Mouse (Mus musculus): ENCODE measurements around the gene Rbm20. TPM values are rescaled to one million over a fixed set of nuclear protein-coding genes. Genes with fewer than 3 reads are reported as not detected.

Gene Rbm20
- polyA plus RNA-seq, 1 experiment from 2014 or later: 2.5 TPM

- Histone ChIP-seq H3K27me3 (ENCODE audit: insufficient read depth, low read length) (no peaks in the 10 kb centered on the region), H3K9me3 (replicated peaks; ENCODE audit: low read length) (no peaks in the 10 kb centered on the region), H3K4me3 (replicated peaks; ENCODE audit: low read depth, low read length) (no peak overlapping the region), H3K4me1 (replicated peaks; ENCODE audit: insufficient read depth, low read length) (peaks cover 19% of the 10 kb centered on the region), H3K9ac (ENCODE audit: low read depth, low read length) (no peak overlapping the region), H3K4me2 (ENCODE audit: low read length) (no peak overlapping the region), H3K27ac (no peak overlapping the region), H3K36me3 (ENCODE audit: insufficient read depth, low read length) (no peaks in the 10 kb centered on the region)
- no peak for DNase-seq (ENCODE audit: low spot score)
- ATAC-seq (replicated peaks; ENCODE audit: low FRiP score, low read depth): no peak
- 46% methylated on average over 7 of the region's 7 CpGs for WGBS
- no peak for TF ChIP-seq CTCF (IDR thresholded peaks at IDR 0.05; ENCODE audit: low read depth)
Measured at GRCm38 (mm10) chr19:53809185-53809861, 132.2 kb downstream of the Rbm20 start.

- Histone ChIP-seq H3K36me3 (ENCODE audit: insufficient read depth, low read length) (no peaks in the 10 kb centered on the region), H3K9me3 (replicated peaks; ENCODE audit: low read length) (no peaks in the 10 kb centered on the region), H3K4me2 (ENCODE audit: low read length) (peak overlapping the region; percentile 13; the same call in 1 of the 2 replicates), H3K27me3 (ENCODE audit: insufficient read depth, low read length) (no peaks in the 10 kb centered on the region), H3K27ac (peak overlapping the region; percentile 71), H3K4me1 (replicated peaks; ENCODE audit: insufficient read depth, low read length) (peaks cover 19% of the 10 kb centered on the region), H3K4me3 (replicated peaks; ENCODE audit: low read depth, low read length) (no peak overlapping the region), H3K9ac (ENCODE audit: low read depth, low read length) (no peak overlapping the region)
- DNase-seq (ENCODE audit: low spot score) (peak; percentile 72), ATAC-seq (replicated peaks; ENCODE audit: low FRiP score, low read depth) (no peak)
- 39% methylated on average over 7 of the region's 7 CpGs for WGBS
- no peak for TF ChIP-seq CTCF (IDR thresholded peaks at IDR 0.05; ENCODE audit: low read depth)
Measured at GRCm38 (mm10) chr19:53810024-53810423, 132.9 kb downstream of the Rbm20 start.

GRCm38 (mm10) chr19:53810584-53810983, 133.5 kb downstream of the Rbm20 start:
- WGBS: 36% methylated on average over 3 of the region's 3 CpGs
- Histone ChIP-seq H3K4me3 (replicated peaks; ENCODE audit: low read depth, low read length) (no peak overlapping the region), H3K36me3 (ENCODE audit: insufficient read depth, low read length) (no peaks in the 10 kb centered on the region), H3K27ac (peak overlapping the region; percentile 71), H3K9ac (ENCODE audit: low read depth, low read length) (no peak overlapping the region), H3K9me3 (replicated peaks; ENCODE audit: low read length) (no peaks in the 10 kb centered on the region), H3K4me1 (replicated peaks; ENCODE audit: insufficient read depth, low read length) (peaks cover 19% of the 10 kb centered on the region), H3K27me3 (ENCODE audit: insufficient read depth, low read length) (no peaks in the 10 kb centered on the region), H3K4me2 (ENCODE audit: low read length) (peak overlapping the region; percentile 13; the same call in 1 of the 2 replicates)
- ATAC-seq (replicated peaks; ENCODE audit: low FRiP score, low read depth): no peak
- peak; percentile 69 for DNase-seq (ENCODE audit: low spot score)
- no peak for TF ChIP-seq CTCF (IDR thresholded peaks at IDR 0.05; ENCODE audit: low read depth)

GRCm38 (mm10) chr19:53813576-53813975, 136.5 kb downstream of the Rbm20 start:
- no peak overlapping the region for H3K9ac ChIP-seq (ENCODE audit: low read depth, low read length)

GRCm38 (mm10) chr19:53815714-53816113, 138.6 kb downstream of the Rbm20 start:
- H3K4me2 ChIP-seq (ENCODE audit: low read length): no peak overlapping the region
- DNase-seq (ENCODE audit: low spot score): no peak
- no peak overlapping the region for H3K4me3 ChIP-seq (replicated peaks; ENCODE audit: low read depth, low read length)
- H3K27ac ChIP-seq: peak overlapping the region; percentile 60; the same call in 1 of the 2 replicates
- H3K9me3 ChIP-seq (replicated peaks; ENCODE audit: low read length): no peaks in the 10 kb centered on the region
- H3K36me3 ChIP-seq (ENCODE audit: insufficient read depth, low read length): no peaks in the 10 kb centered on the region
- no peak for TF ChIP-seq CTCF (IDR thresholded peaks at IDR 0.05; ENCODE audit: low read depth)
- no peaks in the 10 kb centered on the region for H3K27me3 ChIP-seq (ENCODE audit: insufficient read depth, low read length)
- ATAC-seq (replicated peaks; ENCODE audit: low FRiP score, low read depth): peak; percentile 68
- 0 out of 2 replicates have a peak, but pooled peaks cover 2% of the 10 kb centered on the region for H3K4me1 ChIP-seq (replicated peaks; ENCODE audit: insufficient read depth, low read length)
- H3K9ac ChIP-seq (ENCODE audit: low read depth, low read length): no peak overlapping the region
- 81% methylated on average over 4 of the region's 4 CpGs for WGBS

More at GRCm38 (mm10) chr19:53813576-53813975, 136.5 kb downstream of the Rbm20 start:
- WGBS: 96% methylated on average over 5 of the region's 5 CpGs
- TF ChIP-seq CTCF (IDR thresholded peaks at IDR 0.05; ENCODE audit: low read depth): no peak
- Histone ChIP-seq H3K4me1 (replicated peaks; ENCODE audit: insufficient read depth, low read length) (peaks cover 12% of the 10 kb centered on the region), H3K27ac (no peak overlapping the region), H3K4me3 (replicated peaks; ENCODE audit: low read depth, low read length) (no peak overlapping the region), H3K27me3 (ENCODE audit: insufficient read depth, low read length) (no peaks in the 10 kb centered on the region), H3K9me3 (replicated peaks; ENCODE audit: low read length) (no peaks in the 10 kb centered on the region), H3K4me2 (ENCODE audit: low read length) (no peak overlapping the region), H3K36me3 (ENCODE audit: insufficient read depth, low read length) (no peaks in the 10 kb centered on the region)
- no peak for DNase-seq (ENCODE audit: low spot score)
- no peak for ATAC-seq (replicated peaks; ENCODE audit: low FRiP score, low read depth)

GRCm38 (mm10) chr19:53816242-53816641, 139.1 kb downstream of the Rbm20 start:
- no peaks in the 10 kb centered on the region for H3K27me3 ChIP-seq (ENCODE audit: insufficient read depth, low read length)
- no peak overlapping the region for H3K9ac ChIP-seq (ENCODE audit: low read depth, low read length)
- no peak for TF ChIP-seq CTCF (IDR thresholded peaks at IDR 0.05; ENCODE audit: low read depth)
- no peaks in the 10 kb centered on the region for H3K36me3 ChIP-seq (ENCODE audit: insufficient read depth, low read length)
- peak overlapping the region; percentile 60; the same call in 1 of the 2 replicates for H3K27ac ChIP-seq
- DNase-seq (ENCODE audit: low spot score) (no peak), ATAC-seq (replicated peaks; ENCODE audit: low FRiP score, low read depth) (no peak)
- no peak overlapping the region for H3K4me2 ChIP-seq (ENCODE audit: low read length)
- no peak overlapping the region for H3K4me3 ChIP-seq (replicated peaks; ENCODE audit: low read depth, low read length)
- peaks cover 8% of the 10 kb centered on the region; the same call in 1 of the 2 replicates for H3K4me1 ChIP-seq (replicated peaks; ENCODE audit: insufficient read depth, low read length)
- WGBS: 67% methylated on average over 11 of the region's 11 CpGs
- H3K9me3 ChIP-seq (replicated peaks; ENCODE audit: low read length): no peaks in the 10 kb centered on the region

Data from kidney, postnatal 0 days (tissue).